Mouse (Mus musculus): ENCODE data around the gene Marveld3. TPM values are rescaled to one million over a fixed set of nuclear protein-coding genes. Genes with fewer than 3 reads are reported as not detected.

The Marveld3 gene
- polyA plus RNA-seq, 1 experiment from 2014 or later: 8.2 TPM

- Histone ChIP-seq H3K27me3 (ENCODE audit: insufficient read depth, low read length) (peaks cover 7% of the 10 kb centered on the region; the same call in 1 of the 2 replicates), H3K9me3 (replicated peaks; ENCODE audit: low read length) (peaks cover 4% of the 10 kb centered on the region; the same call in 1 of the 2 replicates), H3K27ac (no peak overlapping the region), H3K4me1 (replicated peaks; ENCODE audit: insufficient read depth, low read length) (no peaks in the 10 kb centered on the region), H3K4me2 (ENCODE audit: low read length) (no peak overlapping the region), H3K4me3 (replicated peaks; ENCODE audit: low read depth, low read length) (no peak overlapping the region), H3K36me3 (ENCODE audit: insufficient read depth, low read length) (no peaks in the 10 kb centered on the region), H3K9ac (ENCODE audit: low read depth, low read length) (no peak overlapping the region)
- DNase-seq (ENCODE audit: low spot score) (no peak), ATAC-seq (replicated peaks; ENCODE audit: low FRiP score, low read depth) (no peak)
- no peak for TF ChIP-seq CTCF (IDR thresholded peaks at IDR 0.05; ENCODE audit: low read depth)
- 82% methylated on average over 4 of the region's 4 CpGs for WGBS
These were observed 10.9 kb upstream of the Marveld3 start for GRCm38 (mm10) chr8:109972901-109973300.

- DNase-seq (ENCODE audit: low spot score): peak; percentile 90
- no peak for ATAC-seq (replicated peaks; ENCODE audit: low FRiP score, low read depth)
These were observed 8.3 kb upstream of the Marveld3 start for GRCm38 (mm10) chr8:109970323-109970722.

GRCm38 (mm10) chr8:109968837-109969236 lies 6.8 kb upstream of the Marveld3 start:
- Histone ChIP-seq H3K27ac (no peak overlapping the region), H3K4me3 (replicated peaks; ENCODE audit: low read depth, low read length) (no peak overlapping the region), H3K9me3 (replicated peaks; ENCODE audit: low read length) (no peaks in the 10 kb centered on the region), H3K27me3 (ENCODE audit: insufficient read depth, low read length) (peaks cover 7% of the 10 kb centered on the region; the same call in 1 of the 2 replicates), H3K4me1 (replicated peaks; ENCODE audit: insufficient read depth, low read length) (no peaks in the 10 kb centered on the region), H3K36me3 (ENCODE audit: insufficient read depth, low read length) (no peaks in the 10 kb centered on the region), H3K4me2 (ENCODE audit: low read length) (no peak overlapping the region), H3K9ac (ENCODE audit: low read depth, low read length) (no peak overlapping the region)
- WGBS: 53% methylated on average over 10 of the region's 10 CpGs
- DNase-seq (ENCODE audit: low spot score): no peak
- no peak for ATAC-seq (replicated peaks; ENCODE audit: low FRiP score, low read depth)
- peak; percentile 29; the same call in 1 of the 2 replicates for TF ChIP-seq CTCF (IDR thresholded peaks at IDR 0.05; ENCODE audit: low read depth)

More at GRCm38 (mm10) chr8:109970323-109970722, 8.3 kb upstream of the Marveld3 start:
- H3K27me3 ChIP-seq (ENCODE audit: insufficient read depth, low read length): peaks cover 7% of the 10 kb centered on the region; the same call in 1 of the 2 replicates
- no peak overlapping the region for H3K9ac ChIP-seq (ENCODE audit: low read depth, low read length)
- no peak overlapping the region for H3K4me3 ChIP-seq (replicated peaks; ENCODE audit: low read depth, low read length)
- no peak overlapping the region for H3K27ac ChIP-seq
- no peak overlapping the region for H3K4me2 ChIP-seq (ENCODE audit: low read length)
- WGBS: 8% methylated on average over 9 of the region's 9 CpGs
- peak; percentile 86 for TF ChIP-seq CTCF (IDR thresholded peaks at IDR 0.05; ENCODE audit: low read depth)
- no peaks in the 10 kb centered on the region for H3K9me3 ChIP-seq (replicated peaks; ENCODE audit: low read length)
- no peaks in the 10 kb centered on the region for H3K4me1 ChIP-seq (replicated peaks; ENCODE audit: insufficient read depth, low read length)
- H3K36me3 ChIP-seq (ENCODE audit: insufficient read depth, low read length): no peaks in the 10 kb centered on the region

GRCm38 (mm10) chr8:109964106-109964505 lies 2.1 kb upstream of the Marveld3 start:
- no peak for TF ChIP-seq CTCF (IDR thresholded peaks at IDR 0.05; ENCODE audit: low read depth)
- DNase-seq (ENCODE audit: low spot score) (no peak), ATAC-seq (replicated peaks; ENCODE audit: low FRiP score, low read depth) (no peak)
- H3K27ac ChIP-seq: no peak overlapping the region
- H3K4me2 ChIP-seq (ENCODE audit: low read length): no peak overlapping the region
- no peaks in the 10 kb centered on the region for H3K9me3 ChIP-seq (replicated peaks; ENCODE audit: low read length)
- H3K4me3 ChIP-seq (replicated peaks; ENCODE audit: low read depth, low read length): no peak overlapping the region
- 66% methylated on average over 4 of the region's 4 CpGs for WGBS
- no peak overlapping the region for H3K9ac ChIP-seq (ENCODE audit: low read depth, low read length)
- H3K36me3 ChIP-seq (ENCODE audit: insufficient read depth, low read length): no peaks in the 10 kb centered on the region
- H3K4me1 ChIP-seq (replicated peaks; ENCODE audit: insufficient read depth, low read length): peaks cover 4% of the 10 kb centered on the region; the same call in 1 of the 2 replicates
- peaks cover 12% of the 10 kb centered on the region; the same call in 1 of the 2 replicates for H3K27me3 ChIP-seq (ENCODE audit: insufficient read depth, low read length)

GRCm38 (mm10) chr8:109963421-109963820 lies 1.4 kb upstream of the Marveld3 start:
- DNase-seq (ENCODE audit: low spot score) (no peak), ATAC-seq (replicated peaks; ENCODE audit: low FRiP score, low read depth) (no peak)
- Histone ChIP-seq H3K4me1 (replicated peaks; ENCODE audit: insufficient read depth, low read length) (peaks cover 4% of the 10 kb centered on the region; the same call in 1 of the 2 replicates), H3K9me3 (replicated peaks; ENCODE audit: low read length) (no peaks in the 10 kb centered on the region), H3K27ac (no peak overlapping the region), H3K36me3 (ENCODE audit: insufficient read depth, low read length) (no peaks in the 10 kb centered on the region), H3K27me3 (ENCODE audit: insufficient read depth, low read length) (0 out of 2 replicates have a peak, but pooled peaks cover 11% of the 10 kb centered on the region), H3K9ac (ENCODE audit: low read depth, low read length) (no peak overlapping the region), H3K4me3 (replicated peaks; ENCODE audit: low read depth, low read length) (no peak overlapping the region), H3K4me2 (ENCODE audit: low read length) (no peak overlapping the region)
- TF ChIP-seq CTCF (IDR thresholded peaks at IDR 0.05; ENCODE audit: low read depth): no peak
- WGBS: 64% methylated on average over 13 of the region's 13 CpGs

GRCm38 (mm10) chr8:109962896-109963295 lies 893 bp upstream of the Marveld3 start:
- H3K27ac ChIP-seq: no peak overlapping the region
- ATAC-seq (replicated peaks; ENCODE audit: low FRiP score, low read depth): no peak
- no peak overlapping the region for H3K4me3 ChIP-seq (replicated peaks; ENCODE audit: low read depth, low read length)
- H3K36me3 ChIP-seq (ENCODE audit: insufficient read depth, low read length): no peaks in the 10 kb centered on the region
- H3K4me1 ChIP-seq (replicated peaks; ENCODE audit: insufficient read depth, low read length): peaks cover 4% of the 10 kb centered on the region; the same call in 1 of the 2 replicates
- H3K9me3 ChIP-seq (replicated peaks; ENCODE audit: low read length): no peaks in the 10 kb centered on the region
- no peak overlapping the region for H3K4me2 ChIP-seq (ENCODE audit: low read length)
- H3K9ac ChIP-seq (ENCODE audit: low read depth, low read length): no peak overlapping the region
- DNase-seq (ENCODE audit: low spot score): no peak
- 0 out of 2 replicates have a peak, but pooled peaks cover 11% of the 10 kb centered on the region for H3K27me3 ChIP-seq (ENCODE audit: insufficient read depth, low read length)
- 71% methylated on average over 9 of the region's 9 CpGs for WGBS
- no peak for TF ChIP-seq CTCF (IDR thresholded peaks at IDR 0.05; ENCODE audit: low read depth)

- Histone ChIP-seq H3K27me3 (ENCODE audit: insufficient read depth, low read length) (0 out of 2 replicates have a peak, but pooled peaks cover 11% of the 10 kb centered on the region), H3K36me3 (ENCODE audit: insufficient read depth, low read length) (no peaks in the 10 kb centered on the region), H3K4me3 (replicated peaks; ENCODE audit: low read depth, low read length) (no peak overlapping the region), H3K9ac (ENCODE audit: low read depth, low read length) (no peak overlapping the region), H3K9me3 (replicated peaks; ENCODE audit: low read length) (no peaks in the 10 kb centered on the region), H3K4me1 (replicated peaks; ENCODE audit: insufficient read depth, low read length) (peaks cover 12% of the 10 kb centered on the region; the same call in 1 of the 2 replicates), H3K4me2 (ENCODE audit: low read length) (no peak overlapping the region), H3K27ac (no peak overlapping the region)
- 88% methylated on average over 4 of the region's 4 CpGs for WGBS
- no peak for TF ChIP-seq CTCF (IDR thresholded peaks at IDR 0.05; ENCODE audit: low read depth)
- no peak for DNase-seq (ENCODE audit: low spot score)
- no peak for ATAC-seq (replicated peaks; ENCODE audit: low FRiP score, low read depth)
These were observed 2.9 kb downstream of the Marveld3 start for GRCm38 (mm10) chr8:109959112-109959511.

Data from kidney, postnatal 0 days (tissue).